Mouse (Mus musculus): ENCODE results near the gene Kdm6b. TPM values are rescaled to one million over a fixed set of nuclear protein-coding genes. Genes with fewer than 3 reads are reported as not detected.

Gene Kdm6b
- polyA plus RNA-seq, 1 experiment from 2014 or later: 56.6 TPM

- H3K4me2 ChIP-seq (replicated peaks): no peak overlapping the region
- WGBS: 93% methylated on average over 16 of the region's 16 CpGs
- H3K27ac ChIP-seq (replicated peaks): peak overlapping the region; percentile 93
Measured at GRCm38 (mm10) chr11:69373223-69373965, 40.1 kb downstream of the Kdm6b start.

GRCm38 (mm10) chr11:69372780-69373170, 40.7 kb downstream of the Kdm6b start:
- no peaks in the 10 kb centered on the region for H3K36me3 ChIP-seq
- no peaks in the 10 kb centered on the region for H3K27me3 ChIP-seq
- H3K9me3 ChIP-seq: no peaks in the 10 kb centered on the region
- peaks cover 37% of the 10 kb centered on the region for H3K4me1 ChIP-seq
- H3K4me3 ChIP-seq: no peak overlapping the region
- H3K9ac ChIP-seq (replicated peaks): no peak overlapping the region
- no peak for ATAC-seq (replicated peaks)
- WGBS: 65% methylated on average over 3 of the region's 3 CpGs
- H3K4me2 ChIP-seq (replicated peaks): no peak overlapping the region
- H3K27ac ChIP-seq (replicated peaks): peak overlapping the region; percentile 93

More at GRCm38 (mm10) chr11:69373223-69373965, 40.1 kb downstream of the Kdm6b start:
- Histone ChIP-seq H3K9me3 (no peaks in the 10 kb centered on the region), H3K27me3 (no peaks in the 10 kb centered on the region), H3K4me3 (no peak overlapping the region), H3K36me3 (no peaks in the 10 kb centered on the region), H3K9ac (replicated peaks) (no peak overlapping the region), H3K4me1 (peaks cover 34% of the 10 kb centered on the region)
- ATAC-seq (replicated peaks): no peak

GRCm38 (mm10) chr11:69372056-69372779, 41.3 kb downstream of the Kdm6b start:
- Histone ChIP-seq H3K4me1 (peaks cover 42% of the 10 kb centered on the region), H3K27ac (replicated peaks) (peak overlapping the region; percentile 93), H3K9ac (replicated peaks) (peak overlapping the region; percentile 14; the same call in 1 of the 2 replicates), H3K4me3 (peak overlapping the region; percentile 19), H3K4me2 (replicated peaks) (peak overlapping the region; percentile 33), H3K27me3 (no peaks in the 10 kb centered on the region), H3K9me3 (no peaks in the 10 kb centered on the region), H3K36me3 (no peaks in the 10 kb centered on the region)
- WGBS: 37% methylated on average over 12 of the region's 12 CpGs
- ATAC-seq (replicated peaks): peak; percentile 65

GRCm38 (mm10) chr11:69371601-69372000, 41.9 kb downstream of the Kdm6b start:
- Histone ChIP-seq H3K4me1 (peaks cover 43% of the 10 kb centered on the region), H3K36me3 (no peaks in the 10 kb centered on the region)

GRCm38 (mm10) chr11:69370817-69371215, 42.7 kb downstream of the Kdm6b start:
- Histone ChIP-seq H3K4me2 (replicated peaks) (peak overlapping the region; percentile 33), H3K36me3 (no peaks in the 10 kb centered on the region), H3K4me1 (peaks cover 48% of the 10 kb centered on the region), H3K9me3 (no peaks in the 10 kb centered on the region), H3K4me3 (0 out of 2 replicates have a peak overlapping the region, but pooled peaks have one; percentile 7), H3K27me3 (no peaks in the 10 kb centered on the region), H3K9ac (replicated peaks) (0 out of 2 replicates have a peak overlapping the region, but pooled peaks have one; percentile 24), H3K27ac (replicated peaks) (peak overlapping the region; percentile 93)
- 15% methylated on average over 9 of the region's 9 CpGs for WGBS
- no peak for ATAC-seq (replicated peaks)

More at GRCm38 (mm10) chr11:69371601-69372000, 41.9 kb downstream of the Kdm6b start:
- Histone ChIP-seq H3K27ac (replicated peaks) (peak overlapping the region; percentile 93), H3K4me2 (replicated peaks) (peak overlapping the region; percentile 33), H3K9me3 (no peaks in the 10 kb centered on the region), H3K4me3 (peak overlapping the region; percentile 19), H3K27me3 (no peaks in the 10 kb centered on the region), H3K9ac (replicated peaks) (0 out of 2 replicates have a peak overlapping the region, but pooled peaks have one; percentile 14)
- ATAC-seq (replicated peaks): peak; percentile 8; the same call in 1 of the 2 replicates
- WGBS: 30% methylated on average over 12 of the region's 12 CpGs

GRCm38 (mm10) chr11:69369990-69370816, 43.3 kb downstream of the Kdm6b start:
- Histone ChIP-seq H3K27me3 (no peaks in the 10 kb centered on the region), H3K4me3 (peak overlapping the region; percentile 94), H3K9me3 (no peaks in the 10 kb centered on the region), H3K27ac (replicated peaks) (peak overlapping the region; percentile 100), H3K9ac (replicated peaks) (peak overlapping the region; percentile 100), H3K4me1 (peaks cover 54% of the 10 kb centered on the region), H3K4me2 (replicated peaks) (peak overlapping the region; percentile 95), H3K36me3 (no peaks in the 10 kb centered on the region)
- 14% methylated on average over 2 of the region's 2 CpGs for WGBS
- no peak for ATAC-seq (replicated peaks)

GRCm38 (mm10) chr11:69369215-69369989, 44.1 kb downstream of the Kdm6b start, which contains the start of gene Chd3:
Gene Chd3 (minus strand): TSS chr11:69369406.
- peak within 1 kb of the TSS; percentile 100 for H3K27ac ChIP-seq (replicated peaks)
- H3K9ac ChIP-seq (replicated peaks): peak within 1 kb of the TSS; percentile 100
- 0 out of 2 replicates have a peak, but pooled peaks cover under 1% of the 10 kb centered on the region for H3K36me3 ChIP-seq
- H3K4me3 ChIP-seq: peak within 1 kb of the TSS; percentile 94
- H3K4me2 ChIP-seq (replicated peaks): peak within 1 kb of the TSS; percentile 95
- no peak for ATAC-seq (replicated peaks)
- 2% methylated on average over 10 of the region's 34 CpGs for WGBS
- peaks cover 62% of the 10 kb centered on the region for H3K4me1 ChIP-seq
- H3K9me3 ChIP-seq: no peaks in the 10 kb centered on the region
- H3K27me3 ChIP-seq: no peaks in the 10 kb centered on the region

GRCm38 (mm10) chr11:69368356-69369214, 44.9 kb downstream of the Kdm6b start:
- WGBS: under 1% methylated on average over 83 of the region's 106 CpGs
- ATAC-seq (replicated peaks): no peak
- H3K9ac ChIP-seq (replicated peaks): peak overlapping the region; percentile 100
- peak overlapping the region; percentile 100 for H3K27ac ChIP-seq (replicated peaks)
- H3K4me2 ChIP-seq (replicated peaks): peak overlapping the region; percentile 95
- H3K36me3 ChIP-seq: peaks cover 3% of the 10 kb centered on the region; the same call in 1 of the 2 replicates
- peak overlapping the region; percentile 94 for H3K4me3 ChIP-seq
- no peaks in the 10 kb centered on the region for H3K27me3 ChIP-seq
- peaks cover 69% of the 10 kb centered on the region for H3K4me1 ChIP-seq
- H3K9me3 ChIP-seq: no peaks in the 10 kb centered on the region

GRCm38 (mm10) chr11:69367616-69368355, 45.7 kb downstream of the Kdm6b start:
- peak overlapping the region; percentile 100 for H3K27ac ChIP-seq (replicated peaks)
- H3K4me2 ChIP-seq (replicated peaks): peak overlapping the region; percentile 95
- H3K9me3 ChIP-seq: no peaks in the 10 kb centered on the region
- peak overlapping the region; percentile 94 for H3K4me3 ChIP-seq
- ATAC-seq (replicated peaks): no peak
- no peaks in the 10 kb centered on the region for H3K27me3 ChIP-seq
- H3K9ac ChIP-seq (replicated peaks): peak overlapping the region; percentile 100
- peaks cover 66% of the 10 kb centered on the region for H3K4me1 ChIP-seq
- under 1% methylated on average over 22 of the region's 22 CpGs for WGBS
- H3K36me3 ChIP-seq: peaks cover 11% of the 10 kb centered on the region
